Mouse (Mus musculus) embryonic facial prominence, embryonic 13.5 days (tissue): ENCODE measurements around the gene Gzmm. TPM values are rescaled to one million over a fixed set of nuclear protein-coding genes. Genes with fewer than 3 reads are reported as not detected.
A peak's percentile ranks its signal among the peaks of the same experiment; 100 is the strongest.

ENCODE experiments used
- ATAC-seq: fragments of 200-750 bp; cut with Nextera tagmentation; 2 replicates; pipeline ENCODE4 v1.8.0; 2017; ENCODE audit warnings: low read depth; ENCODE audit not compliant: insufficient number of reproducible peaks, insufficient read depth, low FRiP score, low TSS enrichment
- H3K27ac ChIP-seq: fragments of 300-500 bp; sonication (generic); 2 replicates; pipeline ENCODE4 v1.5.1; 2015; ENCODE audit warnings: moderate library complexity, mild to moderate bottlenecking, inconsistent platforms
- H3K27me3 ChIP-seq: fragments of 300-500 bp; sonication (generic); 2 replicates; pipeline ENCODE4 v1.6.1; 2015; ENCODE audit warnings: mild to moderate bottlenecking, inconsistent platforms
- H3K36me3 ChIP-seq: fragments of 300-500 bp; sonication (generic); 2 replicates; pipeline ENCODE4 v1.6.1; 2015; ENCODE audit warnings: mild to moderate bottlenecking, inconsistent platforms
- H3K4me1 ChIP-seq: fragments of 300-500 bp; sonication (generic); 2 replicates; pipeline ENCODE4 v1.6.1; 2015; ENCODE audit warnings: inconsistent platforms
- H3K4me2 ChIP-seq: fragments of 300-500 bp; sonication (generic); 2 replicates; pipeline ENCODE4 v1.6.1; 2015; ENCODE audit warnings: moderate library complexity, mild to moderate bottlenecking, inconsistent platforms
- H3K4me3 ChIP-seq: fragments of 300-500 bp; sonication (generic); 2 replicates; pipeline ENCODE4 v1.5.1; 2015; ENCODE audit warnings: mild to moderate bottlenecking, inconsistent platforms
- H3K9ac ChIP-seq: fragments of 300-500 bp; sonication (generic); 2 replicates; pipeline ENCODE4 v1.6.1; 2015; ENCODE audit warnings: mild to moderate bottlenecking, inconsistent platforms
- H3K9me3 ChIP-seq: fragments of 300-500 bp; sonication (generic); 2 replicates; pipeline ENCODE4 v1.6.1; 2016; ENCODE audit warnings: inconsistent platforms
- WGBS: fragments of 180-500 bp; shearing (Covaris S2); methylation state at CpG from one replicate; pipeline ENCODE4 v1.1.7; 2015; ENCODE audit warnings: mixed read lengths; 5-methylcytosine and 5-hydroxymethylcytosine counted together
- polyA plus RNA-seq: library from polyadenylated mRNA; unstranded; fragments of >200 nt; fragmentation: Nextera tagmentation; extraction: Ambion mirVana; gene quantifications from 2 replicates; pipeline ENCODE4 v1.2.1, GENCODE M21; 2015

Gene Gzmm
- polyA plus RNA-seq, 1 experiment from 2014 or later = 0.84 TPM

- H3K4me1 ChIP-seq = peaks cover 17% of the 10 kb centered on the region
- peaks cover 2% of the 10 kb centered on the region for H3K36me3 ChIP-seq
- H3K27me3 ChIP-seq = peaks cover 66% of the 10 kb centered on the region
- ATAC-seq = peak; percentile 22; the same call in 1 of the 2 replicates
- H3K9ac ChIP-seq = peak overlapping the region; percentile 61
- peak overlapping the region; percentile 97 for H3K4me2 ChIP-seq
- H3K4me3 ChIP-seq = peak overlapping the region; percentile 61
- H3K9me3 ChIP-seq = no peaks in the 10 kb centered on the region
- no peak overlapping the region for H3K27ac ChIP-seq
- WGBS = under 1% methylated on average over 44 of the region's 44 CpGs
These were observed 28.2 kb downstream of the Gzmm start for GRCm38 (mm10) chr10:79716988-79717355.

GRCm38 (mm10) chr10:79717640-79718357 is 29.0 kb downstream of the Gzmm start:
- Histone ChIP-seq H3K4me2 (peak overlapping the region; percentile 97), H3K4me3 (peak overlapping the region; percentile 61), H3K36me3 (no peaks in the 10 kb centered on the region), H3K9ac (no peak overlapping the region), H3K27ac (no peak overlapping the region), H3K9me3 (no peaks in the 10 kb centered on the region), H3K27me3 (peaks cover 66% of the 10 kb centered on the region), H3K4me1 (peaks cover 17% of the 10 kb centered on the region)
- ATAC-seq = no peak
- WGBS = 4% methylated on average over 43 of the region's 43 CpGs

DNA sequence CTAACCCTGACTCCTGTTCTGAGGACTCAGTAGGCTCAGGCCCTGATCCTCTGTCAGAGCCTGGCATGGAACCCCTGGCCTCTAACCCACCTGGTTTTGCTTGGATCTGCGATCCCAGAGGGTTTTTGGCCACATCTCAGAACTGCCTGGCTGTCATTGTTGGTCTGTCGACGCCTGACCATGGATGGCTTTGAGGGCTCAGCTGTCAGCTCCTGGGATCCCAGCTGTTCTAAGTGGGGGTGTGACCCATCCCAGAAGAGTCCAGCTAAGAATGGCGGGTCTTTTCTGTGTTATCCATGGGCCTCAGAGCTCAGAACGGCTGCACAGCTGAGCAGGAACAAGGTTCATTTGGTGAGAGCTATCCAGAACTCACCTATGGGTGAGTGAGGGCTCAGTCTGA is 32.3 kb downstream of the Gzmm start:
- Histone ChIP-seq H3K27ac (no peak overlapping the region), H3K27me3 (peaks cover 38% of the 10 kb centered on the region), H3K9ac (no peak overlapping the region), H3K9me3 (no peaks in the 10 kb centered on the region), H3K4me2 (no peak overlapping the region), H3K36me3 (no peaks in the 10 kb centered on the region), H3K4me3 (no peak overlapping the region), H3K4me1 (peaks cover 17% of the 10 kb centered on the region)
- no peak for ATAC-seq
- WGBS = 56% methylated on average over 5 of the region's 5 CpGs

DNA sequence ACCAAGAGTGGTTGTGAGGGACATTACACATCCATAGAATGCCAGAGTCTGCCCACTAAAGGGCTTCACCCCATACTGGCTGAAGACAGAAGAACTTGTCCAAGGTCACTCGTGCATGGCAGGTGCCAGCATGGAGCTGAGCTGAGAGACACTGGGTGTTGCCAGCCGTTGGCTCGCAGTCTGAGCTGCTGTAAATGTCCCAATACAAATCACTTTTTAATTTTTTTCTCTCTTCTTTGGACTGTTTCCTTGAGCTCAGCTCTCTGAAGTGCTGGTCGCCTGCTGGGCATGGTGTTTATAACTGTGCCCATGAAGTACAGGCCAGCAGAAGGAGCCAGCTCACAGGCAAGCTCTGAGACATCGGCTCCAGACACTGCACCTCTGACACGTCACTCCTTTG is 34.2 kb downstream of the Gzmm start:
- ATAC-seq = no peak
- H3K9ac ChIP-seq = no peak overlapping the region
- 63% methylated on average over 6 of the region's 6 CpGs for WGBS

GRCm38 (mm10) chr10:79723692-79724091 is 34.9 kb downstream of the Gzmm start:
- H3K4me3 ChIP-seq = no peak overlapping the region
- H3K9me3 ChIP-seq = no peaks in the 10 kb centered on the region
- peaks cover 12% of the 10 kb centered on the region for H3K27me3 ChIP-seq
- no peak overlapping the region for H3K27ac ChIP-seq
- WGBS = 79% methylated on average over 7 of the region's 7 CpGs
- no peak overlapping the region for H3K4me2 ChIP-seq
- ATAC-seq = no peak
- no peak overlapping the region for H3K9ac ChIP-seq
- no peaks in the 10 kb centered on the region for H3K36me3 ChIP-seq
- no peaks in the 10 kb centered on the region for H3K4me1 ChIP-seq

More for the DNA sequence above, 34.2 kb downstream of the Gzmm start:
- Histone ChIP-seq H3K4me1 (no peaks in the 10 kb centered on the region), H3K4me3 (no peak overlapping the region), H3K36me3 (no peaks in the 10 kb centered on the region), H3K27ac (no peak overlapping the region), H3K4me2 (no peak overlapping the region), H3K9me3 (no peaks in the 10 kb centered on the region), H3K27me3 (peaks cover 19% of the 10 kb centered on the region)

DNA sequence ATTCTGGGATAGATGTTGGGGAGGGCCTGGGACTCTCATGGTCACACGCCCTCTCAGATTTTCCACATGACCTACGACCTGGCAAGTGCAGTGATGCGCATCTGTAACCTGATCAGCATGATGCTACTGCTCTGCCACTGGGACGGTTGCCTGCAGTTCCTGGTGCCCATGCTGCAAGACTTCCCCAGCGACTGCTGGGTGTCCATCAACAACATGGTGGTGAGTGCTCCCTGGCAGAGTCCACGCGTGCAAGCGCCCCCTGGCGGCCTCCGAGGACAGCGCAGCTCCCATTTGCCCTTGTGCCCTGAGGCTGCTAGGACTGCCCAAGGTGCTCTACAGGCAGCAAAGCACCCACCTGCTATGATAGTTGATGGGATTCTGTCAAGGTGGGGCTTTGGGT is 37.3 kb downstream of the Gzmm start:
- H3K27me3 ChIP-seq = peaks cover under 1% of the 10 kb centered on the region; the same call in 1 of the 2 replicates

DNA sequence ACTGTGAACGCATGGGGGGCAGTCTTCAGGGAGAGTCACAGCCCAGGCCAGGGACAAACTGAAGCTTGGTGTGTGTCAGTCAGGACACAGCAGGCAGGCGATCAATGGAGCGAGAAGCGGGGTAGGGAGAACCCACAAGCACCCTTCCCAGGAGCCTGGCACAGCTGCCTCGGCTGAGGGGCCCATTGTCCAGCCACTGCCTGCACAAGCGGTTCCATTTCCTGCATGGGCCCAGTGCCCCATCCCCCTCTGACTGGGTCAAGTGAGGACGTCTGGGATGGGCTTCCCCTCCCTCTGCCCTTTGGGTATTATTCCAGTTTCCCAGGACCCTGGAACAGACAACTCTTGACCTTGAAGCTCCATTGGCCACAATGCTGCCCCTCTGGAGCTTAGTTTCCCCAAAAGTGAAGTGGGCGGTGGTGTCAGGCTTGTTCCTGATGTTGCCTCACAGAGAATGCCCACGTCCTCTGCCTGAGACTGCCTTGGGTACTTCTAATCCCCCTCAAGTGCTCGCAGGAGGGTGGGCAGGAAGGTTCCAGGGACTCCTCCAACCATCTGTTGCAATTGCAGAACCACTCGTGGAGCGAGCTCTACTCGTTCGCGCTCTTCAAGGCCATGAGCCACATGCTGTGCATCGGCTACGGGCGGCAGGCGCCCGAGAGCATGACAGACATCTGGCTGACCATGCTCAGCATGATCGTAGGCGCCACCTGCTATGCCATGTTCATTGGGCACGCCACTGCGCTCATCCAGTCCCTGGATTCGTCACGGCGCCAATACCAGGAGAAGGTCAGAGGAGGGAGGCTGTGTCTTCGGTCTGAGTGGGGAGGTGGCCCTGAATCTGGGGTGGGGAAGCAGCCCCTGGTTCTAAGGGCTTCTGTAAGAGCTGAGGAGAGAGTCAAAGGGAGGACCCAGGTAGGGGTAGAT is 39.8 kb downstream of the Gzmm start:
- 72% methylated on average over 28 of the region's 28 CpGs for WGBS

More for the DNA sequence above, 37.3 kb downstream of the Gzmm start:
- no peak overlapping the region for H3K9ac ChIP-seq
- no peaks in the 10 kb centered on the region for H3K36me3 ChIP-seq
- 29% methylated on average over 11 of the region's 11 CpGs for WGBS
- H3K4me2 ChIP-seq = no peak overlapping the region
- ATAC-seq = no peak
- H3K27ac ChIP-seq = no peak overlapping the region
- H3K4me3 ChIP-seq = no peak overlapping the region
- H3K4me1 ChIP-seq = no peaks in the 10 kb centered on the region
- no peaks in the 10 kb centered on the region for H3K9me3 ChIP-seq

DNA sequence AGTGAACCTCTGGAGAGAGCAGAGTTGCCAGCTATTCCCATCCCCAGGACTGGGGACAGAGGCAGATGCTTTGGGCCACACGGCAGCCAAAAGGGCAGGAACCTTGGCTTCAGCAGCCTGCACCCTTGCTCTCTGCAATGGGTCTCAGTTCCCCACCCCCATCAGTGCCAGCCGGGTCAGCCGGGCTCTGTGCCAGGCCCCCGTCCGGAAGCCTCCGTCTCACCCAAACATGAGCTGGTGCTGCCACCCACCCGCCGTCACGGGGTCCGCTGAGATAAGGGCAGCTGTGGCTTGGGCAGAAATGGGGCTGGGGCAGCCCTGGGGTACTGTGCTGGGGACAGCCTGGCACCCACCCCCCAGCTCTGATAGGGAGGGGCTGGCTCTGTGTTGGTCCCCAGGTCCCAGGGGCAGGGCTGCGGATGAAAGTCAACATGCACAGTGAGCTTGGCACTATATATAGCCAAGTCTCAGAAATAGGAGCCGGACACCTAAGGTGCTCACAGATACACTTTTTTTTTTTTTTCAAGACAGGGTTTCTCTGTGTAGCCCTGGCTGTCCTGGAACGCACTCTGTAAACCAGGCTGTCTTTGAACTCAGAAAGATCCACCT is 40.6 kb downstream of the Gzmm start:
- Histone ChIP-seq H3K9ac (no peak overlapping the region), H3K9me3 (0 out of 2 replicates have a peak, but pooled peaks cover 5% of the 10 kb centered on the region), H3K27me3 (no peaks in the 10 kb centered on the region; the same call in 1 of the 2 replicates), H3K4me3 (no peak overlapping the region), H3K4me1 (no peaks in the 10 kb centered on the region), H3K27ac (no peak overlapping the region), H3K4me2 (no peak overlapping the region), H3K36me3 (peaks cover 16% of the 10 kb centered on the region)
- WGBS = 88% methylated on average over 13 of the region's 13 CpGs
- ATAC-seq = no peak

More for the DNA sequence above, 39.8 kb downstream of the Gzmm start:
- Histone ChIP-seq H3K9ac (no peak overlapping the region), H3K4me3 (no peak overlapping the region), H3K4me1 (no peaks in the 10 kb centered on the region), H3K9me3 (no peaks in the 10 kb centered on the region), H3K27me3 (no peaks in the 10 kb centered on the region; the same call in 1 of the 2 replicates), H3K27ac (no peak overlapping the region), H3K4me2 (no peak overlapping the region), H3K36me3 (peaks cover 8% of the 10 kb centered on the region)
- ATAC-seq = no peak

- 86% methylated on average over 1 of the region's 1 CpGs for WGBS
- no peak for ATAC-seq
- H3K36me3 ChIP-seq = peaks cover 47% of the 10 kb centered on the region
These were observed 43.7 kb downstream of the Gzmm start for GRCm38 (mm10) chr10:79732500-79732899.

DNA sequence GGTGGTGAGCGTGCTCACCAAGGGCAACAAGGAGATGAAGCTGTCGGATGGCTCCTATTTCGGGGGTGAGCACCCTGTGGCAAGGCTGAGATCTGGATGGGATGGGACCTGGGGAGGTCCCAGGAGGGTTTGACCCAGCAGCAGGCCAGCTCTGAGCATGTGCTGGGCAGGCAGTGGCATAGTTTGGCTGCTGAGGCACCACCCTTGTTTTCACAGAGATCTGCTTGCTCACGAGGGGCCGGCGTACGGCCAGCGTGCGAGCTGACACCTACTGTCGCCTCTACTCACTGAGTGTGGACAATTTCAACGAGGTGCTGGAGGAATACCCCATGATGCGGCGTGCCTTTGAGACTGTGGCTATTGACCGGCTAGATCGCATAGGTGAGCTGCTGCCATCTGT is 45.0 kb downstream of the Gzmm start:
- 94% methylated on average over 15 of the region's 15 CpGs for WGBS
- Histone ChIP-seq H3K4me1 (no peaks in the 10 kb centered on the region), H3K4me3 (no peak overlapping the region), H3K27me3 (peaks cover 15% of the 10 kb centered on the region), H3K36me3 (peaks cover 60% of the 10 kb centered on the region), H3K9ac (no peak overlapping the region), H3K27ac (no peak overlapping the region), H3K4me2 (no peak overlapping the region), H3K9me3 (peaks cover 48% of the 10 kb centered on the region)
- ATAC-seq = no peak

More at GRCm38 (mm10) chr10:79732500-79732899, 43.7 kb downstream of the Gzmm start:
- Histone ChIP-seq H3K27ac (no peak overlapping the region), H3K4me1 (no peaks in the 10 kb centered on the region), H3K27me3 (peaks cover 15% of the 10 kb centered on the region), H3K9me3 (peaks cover 35% of the 10 kb centered on the region), H3K4me3 (no peak overlapping the region), H3K4me2 (no peak overlapping the region), H3K9ac (no peak overlapping the region)

GRCm38 (mm10) chr10:79735361-79735760 is 46.5 kb downstream of the Gzmm start:
- Histone ChIP-seq H3K36me3 (peaks cover 75% of the 10 kb centered on the region), H3K4me3 (no peak overlapping the region), H3K9ac (no peak overlapping the region), H3K27ac (no peak overlapping the region), H3K9me3 (peaks cover 63% of the 10 kb centered on the region), H3K4me2 (no peak overlapping the region), H3K27me3 (peaks cover 15% of the 10 kb centered on the region), H3K4me1 (no peaks in the 10 kb centered on the region)
- ATAC-seq = no peak
- WGBS = 39% methylated on average over 51 of the region's 52 CpGs
